Mouse (Mus musculus) forebrain, embryonic 14.5 days (tissue): ENCODE measurements around the gene Ccdc3. TPM values are rescaled to one million over a fixed set of nuclear protein-coding genes. Genes with fewer than 3 reads are reported as not detected.

ENCODE experiments used
- ATAC-seq: fragments of 200-750 bp; cut with Nextera tagmentation; 2 replicates; pipeline ENCODE4 v1.8.0; 2017; ENCODE audit warnings: mild to moderate bottlenecking, moderate library complexity
- DNase-seq: peaks from one replicate; pipeline ENCODE4 v3.0.0-alpha.2; 2015; ENCODE audit warnings: low spot score
- H3K27ac ChIP-seq: fragments of 300-500 bp; sonication (generic); 2 replicates; pipeline ENCODE4 v1.5.1; 2014; ENCODE audit warnings: low read depth, mild to moderate bottlenecking, control low read depth, low read length, moderate library complexity
- H3K27me3 ChIP-seq: fragments of 300-500 bp; sonication (generic); replicated peaks from 2 replicates; pipeline ENCODE4 v1.6.1; 2014; ENCODE audit warnings: low read length, control low read depth, mixed read lengths; ENCODE audit not compliant: control insufficient read depth, insufficient read depth
- H3K36me3 ChIP-seq: fragments of 300-500 bp; sonication (generic); 2 replicates; pipeline ENCODE4 v1.6.1; 2014; ENCODE audit warnings: low read length, control low read depth; ENCODE audit not compliant: control insufficient read depth, insufficient read depth
- H3K4me1 ChIP-seq: fragments of 300-500 bp; sonication (generic); 2 replicates; pipeline ENCODE4 v1.6.1; 2014; ENCODE audit warnings: antibody characterized with exemption, low read length, control low read depth; ENCODE audit not compliant: control insufficient read depth, insufficient read depth
- H3K4me2 ChIP-seq: fragments of 300-500 bp; sonication (generic); 2 replicates; pipeline ENCODE4 v1.6.1; 2014; ENCODE audit warnings: mild to moderate bottlenecking, control low read depth, low read length
- H3K4me3 ChIP-seq: fragments of 300-500 bp; sonication (generic); 2 replicates; pipeline ENCODE4 v1.5.1; 2014; ENCODE audit warnings: low read depth, low read length, control low read depth
- H3K9ac ChIP-seq: fragments of 300-500 bp; sonication (generic); 2 replicates; pipeline ENCODE4 v1.6.1; 2014; ENCODE audit warnings: mild to moderate bottlenecking, low read length, control low read depth, moderate library complexity
- H3K9me3 ChIP-seq: fragments of 300-500 bp; sonication (generic); replicated peaks from 2 replicates; pipeline ENCODE4 v1.6.1; 2016; ENCODE audit warnings: low read length, control low read depth, mixed read lengths; ENCODE audit not compliant: control insufficient read depth
- WGBS: fragments of 180-500 bp; shearing (Covaris S2); extraction: QIAGEN DNeasy Blood & Tissue Kit; methylation state at CpG from one replicate; pipeline ENCODE4 v1.1.7; 2014; 5-methylcytosine and 5-hydroxymethylcytosine counted together
- polyA plus RNA-seq: library from polyadenylated mRNA; unstranded; fragments of >200 nt; fragmentation: Nextera tagmentation; extraction: Ambion mirVana; gene quantifications from 2 replicates; pipeline ENCODE4 v1.2.1, GENCODE M21; 2014

The Ccdc3 gene
- polyA plus RNA-seq, 1 experiment from 2014 or later, result 2.2 TPM

GRCm38 (mm10) chr2:5139961-5140360, 2.4 kb downstream of the Ccdc3 start:
- no peak for DNase-seq
- H3K4me3 ChIP-seq, result no peak overlapping the region
- H3K36me3 ChIP-seq, result no peaks in the 10 kb centered on the region
- no peak for ATAC-seq
- H3K27me3 ChIP-seq, result peaks cover 26% of the 10 kb centered on the region
- WGBS, result 44% methylated on average over 4 of the region's 4 CpGs
- no peak overlapping the region for H3K27ac ChIP-seq
- no peaks in the 10 kb centered on the region for H3K9me3 ChIP-seq
- no peak overlapping the region for H3K4me2 ChIP-seq
- H3K4me1 ChIP-seq, result no peaks in the 10 kb centered on the region
- H3K9ac ChIP-seq, result no peak overlapping the region

DNA sequence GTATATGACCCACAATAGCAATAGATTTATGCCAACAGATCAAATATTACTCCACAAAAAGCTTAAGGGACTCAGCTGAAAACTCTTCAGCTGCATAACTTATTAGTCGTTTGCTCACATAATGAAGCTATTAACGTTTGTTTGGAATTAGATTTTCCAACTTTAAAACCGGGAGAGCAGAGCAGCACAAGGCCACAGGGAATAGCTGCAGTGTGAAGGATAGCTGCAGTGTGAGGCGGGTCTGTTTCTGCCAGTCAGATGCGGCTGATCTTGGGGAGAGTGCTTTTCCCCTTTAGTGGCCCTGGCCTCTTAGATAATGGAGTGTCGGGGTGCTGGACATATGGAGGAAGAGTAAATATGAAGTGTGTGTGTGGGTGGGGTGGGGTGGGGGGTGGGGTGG, 6.9 kb downstream of the Ccdc3 start:
- Histone ChIP-seq H3K9me3 (no peaks in the 10 kb centered on the region), H3K27me3 (no peaks in the 10 kb centered on the region), H3K36me3 (no peaks in the 10 kb centered on the region), H3K27ac (no peak overlapping the region), H3K4me1 (no peaks in the 10 kb centered on the region), H3K4me3 (no peak overlapping the region), H3K4me2 (no peak overlapping the region), H3K9ac (no peak overlapping the region)
- 60% methylated on average over 6 of the region's 6 CpGs for WGBS
- ATAC-seq (no peak), DNase-seq (no peak)

DNA sequence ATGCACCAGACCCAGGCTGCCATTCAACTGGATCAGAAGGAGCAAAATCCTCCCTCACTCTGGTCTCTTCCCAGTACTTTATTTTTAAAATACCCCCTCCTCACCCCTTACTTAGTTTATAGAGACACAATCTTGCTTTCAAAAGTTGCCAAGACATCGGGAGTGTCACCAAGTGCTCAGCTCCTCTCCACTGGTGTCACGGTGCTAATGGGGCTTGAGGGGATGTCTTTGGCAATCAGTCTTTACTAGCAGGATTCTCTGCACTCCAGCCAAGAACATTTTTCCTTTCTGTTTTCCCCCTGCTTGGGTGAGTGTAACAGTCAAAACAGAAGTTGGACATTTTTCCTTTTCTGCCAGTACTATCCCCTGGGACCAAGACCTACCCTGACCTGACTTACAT, 10.3 kb downstream of the Ccdc3 start:
- DNase-seq, result no peak
- no peak for ATAC-seq
- Histone ChIP-seq H3K4me2 (no peak overlapping the region), H3K4me1 (no peaks in the 10 kb centered on the region), H3K9ac (no peak overlapping the region), H3K36me3 (no peaks in the 10 kb centered on the region), H3K9me3 (no peaks in the 10 kb centered on the region), H3K4me3 (no peak overlapping the region), H3K27ac (no peak overlapping the region), H3K27me3 (no peaks in the 10 kb centered on the region)
- 82% methylated on average over 2 of the region's 2 CpGs for WGBS

DNA sequence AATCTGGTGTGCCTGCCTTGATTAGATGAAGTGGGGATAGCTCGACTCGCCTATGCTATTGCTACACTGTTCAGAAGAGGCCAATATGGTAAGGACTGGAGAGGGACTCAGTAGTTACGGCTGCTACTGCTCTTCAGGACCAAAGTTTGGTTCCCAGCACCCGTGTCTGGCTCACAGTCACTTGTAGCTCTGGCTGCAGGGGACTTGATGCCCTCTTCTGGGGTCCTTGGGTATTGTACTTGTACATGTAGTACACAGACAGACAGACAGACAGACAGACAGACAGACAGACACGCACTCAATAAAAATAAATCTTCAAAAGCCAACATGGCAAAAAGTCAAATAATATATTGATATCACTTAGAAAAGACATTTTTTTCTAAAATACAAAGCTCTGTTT, 17.1 kb downstream of the Ccdc3 start:
- no peak for DNase-seq
- 90% methylated on average over 5 of the region's 5 CpGs for WGBS
- no peak for ATAC-seq
- Histone ChIP-seq H3K27ac (no peak overlapping the region), H3K27me3 (no peaks in the 10 kb centered on the region), H3K4me1 (no peaks in the 10 kb centered on the region), H3K4me2 (no peak overlapping the region), H3K9ac (no peak overlapping the region), H3K36me3 (no peaks in the 10 kb centered on the region), H3K4me3 (no peak overlapping the region), H3K9me3 (no peaks in the 10 kb centered on the region)

DNA sequence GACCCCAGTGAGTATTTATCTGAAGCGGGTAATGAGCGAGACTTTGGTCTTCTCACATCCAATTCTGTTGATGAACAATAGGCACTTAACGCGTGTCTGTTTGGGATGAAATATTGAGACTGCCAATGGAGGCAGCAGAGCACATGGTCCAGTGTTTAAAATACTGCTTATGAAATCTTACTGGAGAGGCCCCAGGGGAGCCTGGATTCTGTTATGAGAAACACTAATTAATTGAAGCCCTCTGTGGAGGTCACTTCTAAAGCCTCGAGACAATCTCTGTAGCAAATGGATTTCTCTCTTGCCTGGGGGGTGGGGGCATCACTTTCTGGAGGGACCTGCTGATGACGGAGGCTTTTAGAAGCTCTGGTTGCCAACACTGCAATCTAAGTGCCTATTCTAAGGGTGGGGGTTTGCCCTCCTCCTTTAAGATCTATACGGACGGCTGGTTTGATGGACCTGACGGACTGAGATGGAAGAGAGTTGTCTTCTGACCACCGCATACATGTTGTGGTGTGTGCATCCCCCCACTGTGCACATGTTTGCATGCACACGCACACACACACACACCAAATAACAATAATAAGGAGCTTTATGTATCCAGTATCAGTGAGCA, 22.8 kb downstream of the Ccdc3 start:
- Histone ChIP-seq H3K9ac (no peak overlapping the region), H3K27ac (no peak overlapping the region), H3K27me3 (no peaks in the 10 kb centered on the region), H3K4me2 (no peak overlapping the region), H3K4me1 (no peaks in the 10 kb centered on the region), H3K36me3 (no peaks in the 10 kb centered on the region), H3K9me3 (no peaks in the 10 kb centered on the region), H3K4me3 (no peak overlapping the region)
- no peak for DNase-seq
- 85% methylated on average over 11 of the region's 11 CpGs for WGBS
- ATAC-seq, result no peak

GRCm38 (mm10) chr2:5161002-5161745, 23.6 kb downstream of the Ccdc3 start:
- Histone ChIP-seq H3K36me3 (no peaks in the 10 kb centered on the region), H3K4me1 (no peaks in the 10 kb centered on the region), H3K9ac (no peak overlapping the region), H3K27ac (no peak overlapping the region), H3K4me3 (no peak overlapping the region), H3K27me3 (no peaks in the 10 kb centered on the region), H3K4me2 (no peak overlapping the region), H3K9me3 (no peaks in the 10 kb centered on the region)
- DNase-seq (no peak), ATAC-seq (no peak)
- WGBS, result 66% methylated on average over 11 of the region's 11 CpGs

GRCm38 (mm10) chr2:5161908-5162674, 24.5 kb downstream of the Ccdc3 start:
- H3K27ac ChIP-seq, result no peak overlapping the region
- H3K27me3 ChIP-seq, result no peaks in the 10 kb centered on the region
- no peaks in the 10 kb centered on the region for H3K9me3 ChIP-seq
- ATAC-seq (no peak), DNase-seq (no peak)
- no peaks in the 10 kb centered on the region for H3K36me3 ChIP-seq
- H3K4me2 ChIP-seq, result no peak overlapping the region
- H3K9ac ChIP-seq, result no peak overlapping the region
- H3K4me1 ChIP-seq, result no peaks in the 10 kb centered on the region
- 77% methylated on average over 3 of the region's 3 CpGs for WGBS
- no peak overlapping the region for H3K4me3 ChIP-seq

DNA sequence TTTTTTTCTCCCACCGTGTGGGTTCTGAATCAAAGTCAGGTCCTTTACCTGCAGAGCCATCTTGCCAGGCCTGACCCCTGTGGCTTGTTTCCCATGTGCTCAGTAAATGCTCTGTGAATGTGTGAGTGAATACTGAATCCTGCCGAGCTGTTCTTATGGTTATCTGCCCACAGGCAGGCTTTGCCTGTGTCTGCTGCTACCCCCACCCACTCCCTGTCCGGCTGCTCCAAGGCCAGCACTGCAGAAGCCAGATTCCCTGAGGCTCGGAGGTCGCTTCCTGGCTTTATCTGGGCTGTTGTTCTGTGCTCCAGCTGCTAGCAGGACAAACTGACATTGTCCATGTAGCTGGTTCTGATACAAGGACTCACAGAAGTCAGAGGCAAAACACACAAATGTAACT, 25.2 kb downstream of the Ccdc3 start:
- Histone ChIP-seq H3K4me3 (no peak overlapping the region), H3K4me2 (no peak overlapping the region), H3K4me1 (no peaks in the 10 kb centered on the region), H3K9me3 (no peaks in the 10 kb centered on the region), H3K9ac (no peak overlapping the region), H3K27me3 (no peaks in the 10 kb centered on the region), H3K36me3 (no peaks in the 10 kb centered on the region), H3K27ac (no peak overlapping the region)
- ATAC-seq (no peak), DNase-seq (no peak)
- WGBS, result 59% methylated on average over 5 of the region's 5 CpGs

- Histone ChIP-seq H3K36me3 (no peaks in the 10 kb centered on the region), H3K4me1 (no peaks in the 10 kb centered on the region), H3K9ac (no peak overlapping the region), H3K9me3 (no peaks in the 10 kb centered on the region), H3K4me2 (no peak overlapping the region), H3K27me3 (no peaks in the 10 kb centered on the region), H3K4me3 (no peak overlapping the region), H3K27ac (no peak overlapping the region)
- 74% methylated on average over 4 of the region's 4 CpGs for WGBS
- DNase-seq (no peak), ATAC-seq (no peak)
Observed at GRCm38 (mm10) chr2:5165941-5166361, 28.4 kb downstream of the Ccdc3 start.
